In genomic region chr14:25842688-25843003, GRCm38 (mm10) we compare ENCODE assay signal across 8 mouse cellular contexts. TPM values are rescaled to one million over a fixed set of nuclear protein-coding genes. Genes with fewer than 3 reads are reported as not detected.
A peak's percentile ranks its signal among the peaks of the same experiment; 100 is the strongest.
DNase-seq lines count a peak whose midpoint lies in the region; ATAC-seq and TF ChIP-seq lines count a peak whose summit lies in the region.

No protein-coding gene starts in this region.

- WGBS in embryonic facial prominence, embryonic 13.5 days, result 1% methylated on average over 12 of the region's 12 CpGs
- WGBS in limb, embryonic 10.5 days, result 2% methylated on average over 12 of the region's 12 CpGs
- 1% methylated on average over 12 of the region's 12 CpGs for WGBS in neural tube, embryonic 13.5 days

- intact Hi-C loops in left cerebral cortex, postnatal 4 days (cut with DNase I), result no loop called here

- no peak for DNase-seq in layer of hippocampus, adult 2 months (ENCODE audit: low spot score in 2 of 2)
- DNase-seq in layer of hippocampus, adult 8-10 months (ENCODE audit: low spot score in 2 of 2), result no peak
- peak; percentile 41 for DNase-seq in limb, embryonic 10.5 days (ENCODE audit: low spot score)
- DNase-seq in Muller cell, postnatal 12 days (ENCODE audit: inconsistent ontology term), result no peak
- DNase-seq in left cerebral cortex, postnatal 4 days, result no peak
- DNase-seq in natural killer cell, adult 2 months (ENCODE audit: low spot score in 2 of 2), result no peak

- no peak for TF ChIP-seq CTCF in layer of hippocampus, adult 2 months (conservative IDR thresholded peaks at IDR 0.05)

- ATAC-seq in embryonic facial prominence, embryonic 13.5 days (ENCODE audit: insufficient number of reproducible peaks, insufficient read depth, low FRiP score, low TSS enrichment, low read depth), result no peak
- no peak for ATAC-seq in neural tube, embryonic 13.5 days (ENCODE audit: low read depth)

- no peaks in the 10 kb centered on the region for H3K9me3 ChIP-seq in embryonic facial prominence, embryonic 13.5 days
- H3K9me3 ChIP-seq in limb, embryonic 10.5 days (replicated peaks), result no peaks in the 10 kb centered on the region
- H3K9me3 ChIP-seq in neural tube, embryonic 13.5 days, result no peaks in the 10 kb centered on the region

- peak overlapping the region; percentile 93 for H3K4me3 ChIP-seq in layer of hippocampus, adult 2 months
- peak overlapping the region; percentile 73 for H3K4me3 ChIP-seq in embryonic facial prominence, embryonic 13.5 days
- peak overlapping the region; percentile 69 for H3K4me3 ChIP-seq in limb, embryonic 10.5 days
- H3K4me3 ChIP-seq in neural tube, embryonic 13.5 days, result peak overlapping the region; percentile 52

- peaks cover 13% of the 10 kb centered on the region for H3K4me1 ChIP-seq in embryonic facial prominence, embryonic 13.5 days
- H3K4me1 ChIP-seq in limb, embryonic 10.5 days, result peaks cover 23% of the 10 kb centered on the region
- peaks cover 17% of the 10 kb centered on the region for H3K4me1 ChIP-seq in neural tube, embryonic 13.5 days (replicated peaks)

- H3K4me2 ChIP-seq in embryonic facial prominence, embryonic 13.5 days, result peak overlapping the region; percentile 96
- peak overlapping the region; percentile 86 for H3K4me2 ChIP-seq in neural tube, embryonic 13.5 days

- peak overlapping the region; percentile 75 for H3K27ac ChIP-seq in layer of hippocampus, adult 2 months
- no peak overlapping the region for H3K27ac ChIP-seq in embryonic facial prominence, embryonic 13.5 days
- peak overlapping the region; percentile 58 for H3K27ac ChIP-seq in limb, embryonic 10.5 days
- no peak overlapping the region for H3K27ac ChIP-seq in neural tube, embryonic 13.5 days (replicated peaks)

- peaks cover 29% of the 10 kb centered on the region for H3K27me3 ChIP-seq in embryonic facial prominence, embryonic 13.5 days
- peaks cover 60% of the 10 kb centered on the region for H3K27me3 ChIP-seq in limb, embryonic 10.5 days (ENCODE audit: low read depth, poor library complexity, severe bottlenecking)
- H3K27me3 ChIP-seq in neural tube, embryonic 13.5 days, result peaks cover 58% of the 10 kb centered on the region

- peak overlapping the region; percentile 72 for H3K9ac ChIP-seq in embryonic facial prominence, embryonic 13.5 days
- H3K9ac ChIP-seq in neural tube, embryonic 13.5 days, result peak overlapping the region; percentile 63

- H3K36me3 ChIP-seq in embryonic facial prominence, embryonic 13.5 days, result no peaks in the 10 kb centered on the region
- H3K36me3 ChIP-seq in limb, embryonic 10.5 days, result no peaks in the 10 kb centered on the region
- H3K36me3 ChIP-seq in neural tube, embryonic 13.5 days, result no peaks in the 10 kb centered on the region

RNA-seq across cellular contexts. Expression of gene Anxa11, which starts 0.7 kb away (rescaled TPM):
- 10 to 100 TPM; 87.9 to 88.8 TPM for total RNA-seq in layer of hippocampus, adult 2 months (2021)
- 10 to 100 TPM; 72.8 to 81.2 (median 75.5) TPM for total RNA-seq in layer of hippocampus, adult 8-10 months (2022)
- 15.4 and 15.9 TPM in 2 replicates for polyA plus RNA-seq in embryonic facial prominence, embryonic 13.5 days (2015; fragmentation: Nextera tagmentation; extraction: Ambion mirVana)
- polyA plus RNA-seq in limb, embryonic 10.5 days (2016; fragmentation: Nextera tagmentation; extraction: Ambion mirVana), result 3.7 and 6.4 TPM in 2 replicates
- polyA plus RNA-seq in neural tube, embryonic 13.5 days (2015; fragmentation: Nextera tagmentation; extraction: Ambion mirVana), result 3.1 and 3.7 TPM in 2 replicates
- total RNA-seq in left cerebral cortex, postnatal 4 days (2021), result 1 to 10 TPM; 7.3 to 9.2 TPM

Comparison
In these comparisons a context has a peak if more than half of its experiments do, and no peak if none do; other contexts are left out.
1. H3K27ac ChIP-seq: peak in layer of hippocampus, adult 2 months (single experiment) and limb, embryonic 10.5 days (single experiment); none in embryonic facial prominence, embryonic 13.5 days (single experiment) and neural tube, embryonic 13.5 days (single experiment).
2. RNA of gene Anxa11, which starts 0.7 kb away (total RNA-seq): 87.9 to 88.8 TPM in layer of hippocampus, adult 2 months and 72.8 to 81.2 TPM in layer of hippocampus, adult 8-10 months; 7.3 to 9.2 TPM in left cerebral cortex, postnatal 4 days; every median in the first group is over 4 times any median in the second.
3. Peak in every context shown above with its lines, with median percentiles within 50 percentile points of each other: H3K4me3 ChIP-seq.